Mouse (Mus musculus) hindbrain, embryonic 14.5 days (tissue): ENCODE data around the gene Grhpr. TPM values are rescaled to one million over a fixed set of nuclear protein-coding genes. Genes with fewer than 3 reads are reported as not detected.
A peak's percentile ranks its signal among the peaks of the same experiment; 100 is the strongest.

Experiments
- ATAC-seq: fragments of 200-750 bp; cut with Nextera tagmentation; 2 replicates; pipeline ENCODE4 v1.8.0; 2017; ENCODE audit warnings: moderate number of reproducible peaks, mild to moderate bottlenecking, moderate TSS enrichment, moderate library complexity; ENCODE audit not compliant: low FRiP score
- DNase-seq: peaks from one replicate; pipeline ENCODE4 v3.0.0-alpha.2; 2015; ENCODE audit warnings: low spot score
- H3K27ac ChIP-seq: fragments of 300-500 bp; sonication (generic); 2 replicates; pipeline ENCODE4 v1.5.1; 2014; ENCODE audit warnings: mild to moderate bottlenecking, moderate library complexity
- H3K27me3 ChIP-seq: fragments of 300-500 bp; sonication (generic); 2 replicates; pipeline ENCODE4 v1.6.1; 2014; ENCODE audit warnings: mild to moderate bottlenecking, low read length, mixed read lengths; ENCODE audit not compliant: control insufficient read depth, insufficient read depth
- H3K36me3 ChIP-seq: fragments of 300-500 bp; sonication (generic); replicated peaks from 2 replicates; pipeline ENCODE4 v1.6.1; 2014; ENCODE audit not compliant: control insufficient read depth, insufficient read depth
- H3K4me1 ChIP-seq: fragments of 300-500 bp; sonication (generic); replicated peaks from 2 replicates; pipeline ENCODE4 v1.6.1; 2014; ENCODE audit warnings: antibody characterized with exemption, low read length, mixed read lengths; ENCODE audit not compliant: control insufficient read depth, insufficient read depth
- H3K4me2 ChIP-seq: fragments of 300-500 bp; sonication (generic); replicated peaks from 2 replicates; pipeline ENCODE4 v1.6.1; 2014; ENCODE audit warnings: mild to moderate bottlenecking, moderate library complexity
- H3K4me3 ChIP-seq: fragments of 300-500 bp; sonication (generic); replicated peaks from 2 replicates; pipeline ENCODE4 v1.5.1; 2014; ENCODE audit warnings: mild to moderate bottlenecking, low read length
- H3K9ac ChIP-seq: fragments of 300-500 bp; sonication (generic); 2 replicates; pipeline ENCODE4 v1.6.1; 2014
- H3K9me3 ChIP-seq: fragments of 300-500 bp; sonication (generic); 2 replicates; pipeline ENCODE4 v1.6.1; 2016; ENCODE audit warnings: low read length; ENCODE audit not compliant: control insufficient read depth
- WGBS: fragments of 180-500 bp; shearing (Covaris S2); extraction: QIAGEN DNeasy Blood & Tissue Kit; methylation state at CpG from one replicate; pipeline ENCODE4 v1.1.7; 2014; 5-methylcytosine and 5-hydroxymethylcytosine counted together
- polyA plus RNA-seq: library from polyadenylated mRNA; unstranded; fragments of >200 nt; fragmentation: Nextera tagmentation; extraction: Ambion mirVana; gene quantifications from 2 replicates; pipeline ENCODE4 v1.2.1, GENCODE M21; 2014

The Grhpr gene
- polyA plus RNA-seq, result 27.0 and 28.5 TPM in 2 replicates

DNA sequence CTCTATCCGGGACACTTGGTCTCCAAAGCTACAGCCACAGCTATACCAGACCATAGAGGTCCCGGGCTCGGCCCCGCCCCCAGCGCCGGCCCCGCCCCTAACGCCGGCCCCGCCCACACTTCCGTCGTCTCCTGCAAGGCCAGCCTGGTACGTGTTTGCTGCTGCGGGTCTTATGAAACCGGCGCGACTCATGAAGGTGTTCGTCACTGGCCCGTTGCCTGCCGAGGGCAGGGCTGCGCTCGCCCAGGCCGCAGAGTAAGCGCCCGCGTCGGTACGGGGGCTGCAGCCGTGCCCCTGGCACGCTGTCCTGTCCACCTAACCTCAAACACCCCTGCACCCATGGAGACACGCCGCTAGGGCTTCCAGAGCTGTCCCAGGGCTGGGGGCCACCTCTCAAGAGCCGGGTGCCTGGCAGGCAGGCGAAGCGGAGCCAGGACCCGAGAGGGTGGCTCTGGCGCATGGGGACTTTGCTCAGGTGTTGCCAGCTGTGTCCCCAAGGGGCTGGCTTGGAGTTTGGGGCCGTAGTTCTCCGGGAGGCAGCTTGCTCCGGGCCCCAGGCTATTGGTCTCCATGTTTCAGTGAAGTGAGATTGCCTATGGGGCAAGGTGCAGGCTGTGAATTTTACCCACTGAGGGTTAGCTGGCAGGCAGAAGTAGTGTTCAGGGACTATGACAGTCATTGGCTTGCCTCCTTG is at the start of gene Grhpr:
Gene Grhpr (plus strand): TSS at position 116 of the 694 bp plus-strand sequence.
- WGBS, result under 1% methylated on average over 40 of the region's 40 CpGs

DNA sequence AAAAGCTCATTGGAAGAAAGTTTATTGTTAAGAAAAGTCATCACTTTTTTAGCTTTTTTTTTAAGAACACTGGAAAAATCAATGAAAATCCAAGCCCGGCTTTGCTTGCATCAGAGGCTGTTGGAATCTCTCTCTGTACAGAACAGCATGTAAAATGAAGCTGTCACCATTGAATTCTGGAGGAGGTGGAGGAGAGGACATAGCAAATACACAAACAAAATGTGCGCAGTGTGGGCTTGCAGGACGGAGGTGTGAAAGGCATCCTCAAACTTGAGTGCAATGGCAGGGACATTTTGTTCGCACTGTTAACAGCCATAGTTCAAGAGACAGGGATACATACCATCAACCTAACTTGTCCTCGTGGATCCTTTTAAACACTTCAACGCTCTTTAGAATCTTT is 49.5 kb upstream of the Grhpr start:
- no peaks in the 10 kb centered on the region for H3K27me3 ChIP-seq
- H3K4me1 ChIP-seq, result no peaks in the 10 kb centered on the region
- no peak for ATAC-seq
- H3K36me3 ChIP-seq, result peaks cover 44% of the 10 kb centered on the region
- H3K4me3 ChIP-seq, result no peak overlapping the region
- no peaks in the 10 kb centered on the region for H3K9me3 ChIP-seq
- H3K4me2 ChIP-seq, result no peak overlapping the region
- H3K27ac ChIP-seq, result no peak overlapping the region
- no peak for DNase-seq
- 89% methylated on average over 6 of the region's 6 CpGs for WGBS
- no peak overlapping the region for H3K9ac ChIP-seq

More for the DNA sequence above, at the start of gene Grhpr:
- no peaks in the 10 kb centered on the region for H3K27me3 ChIP-seq
- H3K9ac ChIP-seq, result peak within 1 kb of the TSS; percentile 80
- H3K27ac ChIP-seq, result peak within 1 kb of the TSS; percentile 47; the same call in 1 of the 2 replicates
- H3K4me2 ChIP-seq, result peak within 1 kb of the TSS; percentile 93
- ATAC-seq, result peak; percentile 92
- peak within 1 kb of the TSS; percentile 55 for H3K4me3 ChIP-seq
- no peaks in the 10 kb centered on the region for H3K36me3 ChIP-seq
- peak; percentile 73 for DNase-seq
- H3K4me1 ChIP-seq, result peaks cover 16% of the 10 kb centered on the region
- H3K9me3 ChIP-seq, result no peaks in the 10 kb centered on the region

DNA sequence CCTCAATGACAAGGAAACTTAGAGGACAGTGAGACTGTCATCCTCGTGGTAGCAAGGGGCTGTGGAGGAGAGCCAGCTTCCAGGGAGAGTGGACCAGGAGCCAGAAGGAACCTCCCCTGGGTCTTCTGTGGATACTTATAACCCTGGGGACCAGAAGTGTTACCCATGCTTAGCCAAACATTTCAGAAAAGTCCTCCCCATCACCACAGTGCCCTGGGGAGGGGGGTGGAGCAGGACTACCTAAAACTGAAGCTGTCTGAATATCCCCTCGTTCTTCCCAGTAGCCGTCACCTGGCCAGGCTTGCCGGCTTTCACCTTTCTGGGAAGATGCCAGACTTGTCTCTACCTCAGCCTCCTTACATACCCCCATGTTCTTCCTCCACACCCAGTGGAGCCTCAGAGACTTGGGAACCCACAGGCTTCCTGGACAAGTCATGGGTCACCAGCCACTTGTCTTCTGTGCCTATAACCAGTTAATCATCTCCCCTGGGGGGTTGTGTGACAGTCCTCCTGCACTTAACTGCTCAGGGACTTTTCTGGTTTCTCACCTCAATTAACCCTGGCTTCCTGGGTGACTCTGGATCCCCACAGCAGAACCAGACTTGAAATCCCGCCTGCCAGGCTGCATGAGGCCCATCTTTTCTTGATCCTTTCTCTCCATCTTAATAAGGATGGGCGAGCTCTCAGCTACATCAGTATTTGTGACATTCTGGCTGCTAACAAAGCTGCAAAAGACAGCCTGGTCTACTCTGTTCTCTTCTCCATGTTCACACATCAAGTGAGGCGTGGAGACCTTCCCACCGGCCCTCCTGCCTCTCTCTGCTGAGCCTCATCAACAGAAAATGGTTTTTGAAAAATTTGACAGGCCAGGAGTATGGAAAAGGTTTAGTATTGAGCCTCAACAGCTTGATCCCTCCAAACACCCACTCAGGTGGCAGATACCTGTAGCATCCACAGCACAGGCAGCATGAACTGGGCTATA is 42.5 kb upstream of the Grhpr start:
- no peak overlapping the region for H3K9ac ChIP-seq
- H3K27ac ChIP-seq, result no peak overlapping the region
- DNase-seq, result no peak
- no peak overlapping the region for H3K4me3 ChIP-seq
- 82% methylated on average over 8 of the region's 8 CpGs for WGBS
- H3K9me3 ChIP-seq, result no peaks in the 10 kb centered on the region
- no peak for ATAC-seq
- H3K4me1 ChIP-seq, result no peaks in the 10 kb centered on the region
- no peaks in the 10 kb centered on the region for H3K27me3 ChIP-seq
- no peak overlapping the region for H3K4me2 ChIP-seq
- H3K36me3 ChIP-seq, result 0 out of 2 replicates have a peak, but pooled peaks cover 6% of the 10 kb centered on the region

DNA sequence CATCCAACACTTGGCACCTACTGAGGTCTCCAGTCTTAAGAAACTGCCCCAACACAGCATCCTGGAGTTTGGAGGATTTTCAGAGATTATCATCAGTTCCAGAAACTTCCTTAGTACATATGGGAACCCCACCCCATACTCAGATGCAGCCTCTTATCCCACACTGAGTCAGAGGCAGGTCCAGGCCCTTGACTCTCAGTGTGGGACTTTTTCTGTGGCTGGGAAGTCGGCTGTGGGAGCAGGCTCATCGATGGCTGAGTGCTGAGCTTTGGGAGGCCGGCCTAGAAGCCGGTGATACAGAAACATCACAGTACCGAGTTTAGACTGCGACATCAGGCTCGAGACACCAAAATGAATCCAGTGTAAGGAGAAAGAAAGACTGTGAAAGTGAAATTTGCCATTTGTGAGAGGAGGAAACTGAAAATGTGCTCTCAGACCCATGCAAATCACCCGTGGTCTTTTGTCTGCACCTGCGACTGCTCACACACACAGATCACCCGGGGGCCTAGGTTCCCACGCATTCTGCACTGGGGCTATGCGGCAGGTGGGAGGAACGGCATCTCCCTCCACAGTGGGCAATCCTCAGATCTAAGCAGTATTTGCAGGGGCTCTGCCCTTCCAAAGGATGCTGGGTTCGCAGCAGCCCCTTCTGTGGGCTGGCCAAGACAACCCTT is 41.5 kb upstream of the Grhpr start:
- Histone ChIP-seq H3K27me3 (no peaks in the 10 kb centered on the region), H3K9me3 (no peaks in the 10 kb centered on the region), H3K27ac (no peak overlapping the region), H3K4me1 (no peaks in the 10 kb centered on the region), H3K4me2 (no peak overlapping the region), H3K9ac (no peak overlapping the region), H3K36me3 (no peaks in the 10 kb centered on the region), H3K4me3 (no peak overlapping the region)
- ATAC-seq (no peak), DNase-seq (no peak)
- WGBS, result 84% methylated on average over 14 of the region's 14 CpGs

GRCm38 (mm10) chr4:44940286-44940685 is 40.9 kb upstream of the Grhpr start:
- no peak overlapping the region for H3K9ac ChIP-seq
- no peak for ATAC-seq

DNA sequence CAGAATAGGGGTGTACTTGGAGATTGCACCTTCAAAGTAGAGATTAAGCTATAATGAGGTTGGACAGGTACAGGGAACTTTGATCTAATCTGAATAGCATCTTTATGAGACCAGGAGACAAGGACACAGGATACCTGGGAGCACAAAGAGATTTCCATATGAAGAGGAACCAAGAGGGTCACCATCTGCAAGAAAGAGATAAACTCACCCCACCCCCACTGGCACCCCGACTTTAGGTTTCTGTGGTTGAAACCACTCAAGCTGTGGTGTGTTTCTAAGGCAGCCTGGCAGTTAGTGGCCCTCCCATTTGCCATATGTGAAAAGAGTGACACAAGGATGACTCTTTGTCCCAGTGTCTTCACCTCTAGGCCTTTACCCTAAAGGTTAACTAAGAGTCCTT is 39.0 kb upstream of the Grhpr start:
- Histone ChIP-seq H3K27ac (no peak overlapping the region), H3K27me3 (no peaks in the 10 kb centered on the region), H3K4me1 (no peaks in the 10 kb centered on the region), H3K4me2 (no peak overlapping the region), H3K4me3 (no peak overlapping the region), H3K9me3 (no peaks in the 10 kb centered on the region), H3K9ac (no peak overlapping the region), H3K36me3 (no peaks in the 10 kb centered on the region)
- ATAC-seq (no peak), DNase-seq (no peak)
- WGBS, result 83% methylated on average over 1 of the region's 1 CpGs

More at GRCm38 (mm10) chr4:44940286-44940685, 40.9 kb upstream of the Grhpr start:
- Histone ChIP-seq H3K27ac (no peak overlapping the region), H3K9me3 (no peaks in the 10 kb centered on the region), H3K27me3 (no peaks in the 10 kb centered on the region), H3K4me1 (no peaks in the 10 kb centered on the region), H3K4me2 (no peak overlapping the region), H3K36me3 (no peaks in the 10 kb centered on the region), H3K4me3 (no peak overlapping the region)
- WGBS, result 84% methylated on average over 9 of the region's 9 CpGs
- no peak for DNase-seq

GRCm38 (mm10) chr4:44943480-44943879 is 37.7 kb upstream of the Grhpr start:
- DNase-seq (no peak), ATAC-seq (no peak)
- 83% methylated on average over 6 of the region's 6 CpGs for WGBS

GRCm38 (mm10) chr4:44944426-44945075 is 36.6 kb upstream of the Grhpr start:
- no peak overlapping the region for H3K27ac ChIP-seq
- H3K9ac ChIP-seq, result no peak overlapping the region
- H3K4me2 ChIP-seq, result no peak overlapping the region
- no peak for DNase-seq
- no peaks in the 10 kb centered on the region for H3K27me3 ChIP-seq
- WGBS, result 85% methylated on average over 10 of the region's 10 CpGs
- ATAC-seq, result no peak
- H3K9me3 ChIP-seq, result no peaks in the 10 kb centered on the region
- H3K4me3 ChIP-seq, result no peak overlapping the region
- no peaks in the 10 kb centered on the region for H3K4me1 ChIP-seq
- H3K36me3 ChIP-seq, result no peaks in the 10 kb centered on the region

More at GRCm38 (mm10) chr4:44943480-44943879, 37.7 kb upstream of the Grhpr start:
- Histone ChIP-seq H3K9ac (no peak overlapping the region), H3K4me3 (no peak overlapping the region), H3K9me3 (no peaks in the 10 kb centered on the region), H3K27ac (no peak overlapping the region), H3K36me3 (no peaks in the 10 kb centered on the region), H3K4me2 (no peak overlapping the region), H3K27me3 (no peaks in the 10 kb centered on the region), H3K4me1 (no peaks in the 10 kb centered on the region)
